Mouse (Mus musculus): Measurements from ENCODE around the gene Pycard. TPM values are rescaled to one million over a fixed set of nuclear protein-coding genes. Genes with fewer than 3 reads are reported as not detected.

Pycard gene
- 66.4 and 86.7 TPM in 2 replicates for polyA plus RNA-seq (2012; rRNA removed; ENCODE audit: low replicate concordance)

GRCm38 (mm10) chr7:127993341-127993977 is at the start of gene Pycard:
Gene Pycard (minus strand): TSS chr7:127993867.

GRCm38 (mm10) chr7:128003688-128004087 is 10.0 kb upstream of the Pycard start, which contains the start of gene Trim72:
Gene Trim72 (plus strand): TSS chr7:128003949.

GRCm38 (mm10) chr7:127967004-127967921 is 26.4 kb downstream of the Pycard start, which contains the start of gene Fus:
Gene Fus (plus strand): TSS chr7:127967457.

GRCm38 (mm10) chr7:127946470-127947023 is 47.1 kb downstream of the Pycard start, which contains the start of gene Prss36:
Gene Prss36 (minus strand): TSS chr7:127946725.

Other genes with a start within 250 kb of the Pycard start
- gene Fbxl19, start 249.3 kb downstream of the Pycard start, polyA plus RNA-seq (2012; rRNA removed; ENCODE audit: low replicate concordance): 21.7 and 47.3 TPM in 2 replicates
- gene Orai3, start 224.1 kb downstream of the Pycard start, polyA plus RNA-seq (2012; rRNA removed; ENCODE audit: low replicate concordance): 59.8 and 66.6 TPM in 2 replicates
- gene Setd1a, start 217.2 kb downstream of the Pycard start, polyA plus RNA-seq (2012; rRNA removed; ENCODE audit: low replicate concordance): 9.4 and 14.6 TPM in 2 replicates
- not detected in 2 replicates for gene Gm49388, start 208.3 kb downstream of the Pycard start, polyA plus RNA-seq (2012; rRNA removed; ENCODE audit: low replicate concordance)
- gene Hsd3b7, start 193.3 kb downstream of the Pycard start, polyA plus RNA-seq (2012; rRNA removed; ENCODE audit: low replicate concordance): 113 and 134 TPM in 2 replicates
- 76.6 and 81.0 TPM in 2 replicates for gene Stx4a, start 169.6 kb downstream of the Pycard start, polyA plus RNA-seq (2012; rRNA removed; ENCODE audit: low replicate concordance)
- gene Stx1b, start 169.3 kb downstream of the Pycard start, polyA plus RNA-seq (2012; rRNA removed; ENCODE audit: low replicate concordance): 18.3 and 29.9 TPM in 2 replicates
- gene Zfp646, start 117.6 kb downstream of the Pycard start, polyA plus RNA-seq (2012; rRNA removed; ENCODE audit: low replicate concordance): 18.1 and 26.0 TPM in 2 replicates
- 5.9 and 11.9 TPM in 2 replicates for gene Zfp668, start 117.0 kb downstream of the Pycard start, polyA plus RNA-seq (2012; rRNA removed; ENCODE audit: low replicate concordance)
- gene Prss53, start 102.9 kb downstream of the Pycard start, polyA plus RNA-seq (2012; rRNA removed; ENCODE audit: low replicate concordance): 4.5 and 6.8 TPM in 2 replicates
- not detected in 2 replicates for gene Gm21974, start 98.4 kb downstream of the Pycard start, polyA plus RNA-seq (2012; rRNA removed; ENCODE audit: low replicate concordance)
- gene Vkorc1, start 98.2 kb downstream of the Pycard start, polyA plus RNA-seq (2012; rRNA removed; ENCODE audit: low replicate concordance): 248 and 313 TPM in 2 replicates
- 125 and 251 TPM in 2 replicates for gene Bckdk, start 89.8 kb downstream of the Pycard start, polyA plus RNA-seq (2012; rRNA removed; ENCODE audit: low replicate concordance)
- gene Kat8, start 81.4 kb downstream of the Pycard start, polyA plus RNA-seq (2012; rRNA removed; ENCODE audit: low replicate concordance): 13.4 and 25.0 TPM in 2 replicates
- 27.2 and 27.4 TPM in 2 replicates for gene Prss8, start 63.8 kb downstream of the Pycard start, polyA plus RNA-seq (2012; rRNA removed; ENCODE audit: low replicate concordance)
- 31.6 and 38.5 TPM in 2 replicates for gene Prss36, start 47.1 kb downstream of the Pycard start, polyA plus RNA-seq (2012; rRNA removed; ENCODE audit: low replicate concordance)
- gene Fus, start 26.4 kb downstream of the Pycard start, polyA plus RNA-seq (2012; rRNA removed; ENCODE audit: low replicate concordance): 234 and 274 TPM in 2 replicates
- 0.69 and 38.4 TPM in 2 replicates for gene Trim72, start 10.1 kb upstream of the Pycard start, polyA plus RNA-seq (2012; rRNA removed; ENCODE audit: low replicate concordance)
- 36.0 and 38.8 TPM in 2 replicates for gene Itgam, start 68.8 kb upstream of the Pycard start, polyA plus RNA-seq (2012; rRNA removed; ENCODE audit: low replicate concordance)
- gene Gm49368, start 68.8 kb upstream of the Pycard start, polyA plus RNA-seq (2012; rRNA removed; ENCODE audit: low replicate concordance): 0.11 and 0.47 TPM in 2 replicates
- gene Itgax, start 135.7 kb upstream of the Pycard start, polyA plus RNA-seq (2012; rRNA removed; ENCODE audit: low replicate concordance): 7.6 TPM in 2 replicates
- gene Itgad, start 160.5 kb upstream of the Pycard start, polyA plus RNA-seq (2012; rRNA removed; ENCODE audit: low replicate concordance): 0.33 and 0.51 TPM in 2 replicates
- gene Cox6a2, start 212.5 kb upstream of the Pycard start, polyA plus RNA-seq (2012; rRNA removed; ENCODE audit: low replicate concordance): 16.9 and 867 TPM in 2 replicates
- gene Armc5, start 243.5 kb upstream of the Pycard start, polyA plus RNA-seq (2012; rRNA removed; ENCODE audit: low replicate concordance): 28.0 and 53.1 TPM in 2 replicates
- 2.0 and 3.5 TPM in 2 replicates for gene 9130023H24Rik, start 244.2 kb upstream of the Pycard start, polyA plus RNA-seq (2012; rRNA removed; ENCODE audit: low replicate concordance)